Mouse (Mus musculus) right cerebral cortex, postnatal 10 days (tissue): Measurements from ENCODE around the gene Scarf2.

Experiments used
- DNase-seq, 2 experiments: peaks; one replicate each; pipeline ENCODE4 v3.0.0; 2021; ENCODE audit warnings: low spot score in 2 of 2

The Scarf2 gene

DNA sequence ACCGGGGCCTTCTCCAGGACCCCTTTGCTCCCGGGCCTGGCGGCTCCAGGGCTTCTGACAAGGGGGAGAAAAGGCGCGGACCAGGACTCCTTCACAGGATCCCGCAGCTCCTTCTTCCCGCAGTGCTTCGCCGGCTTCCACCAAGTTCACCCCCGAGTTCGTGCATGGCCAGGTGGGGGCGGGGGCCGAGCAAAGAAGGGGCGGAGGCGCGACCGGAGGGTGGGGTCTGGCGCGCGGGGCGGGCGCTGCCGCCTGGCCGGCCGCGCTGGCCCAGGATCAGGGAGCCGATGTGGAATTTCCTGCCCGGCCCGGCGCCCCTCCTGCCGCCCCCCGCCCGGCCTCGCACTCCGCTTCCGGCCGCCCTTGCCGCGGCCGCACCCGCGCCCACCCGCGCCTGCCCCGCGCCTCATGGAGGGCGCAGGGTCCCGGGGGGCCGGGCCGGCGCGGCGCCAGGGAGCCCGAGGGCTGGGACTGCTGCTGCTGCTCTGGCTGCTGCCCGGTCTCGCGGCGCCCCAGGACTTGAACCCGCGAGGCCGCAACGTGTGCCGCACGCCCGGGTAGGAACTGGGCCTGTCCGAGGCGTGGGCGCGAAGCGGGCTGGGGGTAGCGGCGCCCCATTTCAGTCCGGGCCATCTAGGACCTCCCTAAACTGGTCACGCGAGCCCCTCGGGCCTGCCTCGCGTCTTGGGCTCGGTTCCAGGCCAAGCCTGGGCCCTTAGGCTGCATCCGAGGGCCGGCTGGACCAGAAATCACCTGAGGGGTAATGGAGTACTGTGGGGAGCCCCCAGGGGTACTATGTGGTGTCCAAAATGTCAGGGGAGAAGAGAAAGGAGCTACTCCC is at the start of gene Scarf2:
Scarf2 (plus strand) TSS at position 312 of the 841 bp plus-strand sequence.
- no peak for DNase-seq

DNA sequence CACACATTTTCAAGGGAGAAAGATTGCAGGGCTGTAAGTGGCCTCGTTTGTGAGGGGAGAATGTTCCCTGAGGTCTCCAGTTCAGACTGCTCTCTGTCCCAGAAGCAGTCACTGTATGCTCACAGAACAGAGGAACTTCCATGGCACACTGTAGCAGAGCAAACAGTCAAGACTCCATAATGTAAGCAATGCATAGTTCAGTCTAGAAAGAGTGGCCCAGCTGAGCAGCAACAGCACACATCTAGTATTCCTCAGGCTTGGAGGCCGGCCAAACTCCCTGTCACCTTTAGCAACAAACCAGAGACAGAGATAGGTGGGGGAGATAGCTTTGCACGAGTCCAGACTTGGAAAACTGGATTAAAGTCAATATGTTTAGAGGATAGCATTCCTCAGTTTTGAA is 44.1 kb upstream of the Scarf2 start:
- DNase-seq: no peak

DNA sequence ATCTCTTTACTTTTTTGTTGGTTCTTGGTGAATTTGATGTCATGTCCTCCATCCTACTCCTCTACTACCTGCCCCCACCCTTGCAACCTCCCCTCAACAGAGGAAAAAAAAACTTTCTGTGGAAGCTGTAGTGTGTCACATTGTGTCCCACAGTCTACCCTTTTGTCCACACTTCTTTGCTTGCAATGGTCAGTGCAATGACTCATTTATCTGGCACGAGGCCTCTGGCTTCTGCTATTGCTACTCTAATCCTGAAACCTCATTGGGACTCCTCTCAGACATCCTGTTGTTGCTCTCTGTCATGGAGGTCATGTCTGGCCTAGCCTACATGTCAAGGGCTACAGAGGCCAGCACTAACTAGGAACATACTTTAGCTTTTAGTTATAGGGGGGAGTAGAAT is 43.4 kb upstream of the Scarf2 start:
- DNase-seq: no peak

DNA sequence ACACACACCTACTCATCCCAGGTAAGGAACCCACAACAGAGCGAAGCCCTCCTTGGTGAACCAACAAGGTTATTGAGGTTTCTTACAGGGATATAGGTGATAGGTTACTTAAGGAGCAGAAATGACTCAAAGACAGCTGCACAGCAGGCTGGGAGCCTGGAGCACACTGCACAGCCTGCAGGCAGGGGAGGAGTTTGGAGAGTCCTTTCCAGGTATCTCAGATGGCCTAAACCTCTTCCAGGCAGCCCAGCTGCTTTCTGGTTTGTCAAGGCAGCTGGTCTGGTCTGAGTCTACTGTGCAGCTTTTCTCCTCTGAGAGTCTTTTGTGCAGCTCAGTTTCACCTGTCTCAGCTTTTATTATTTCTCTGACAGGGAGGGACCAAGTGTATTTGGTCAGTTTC is 39.3 kb upstream of the Scarf2 start:
- DNase-seq: no peak

DNA sequence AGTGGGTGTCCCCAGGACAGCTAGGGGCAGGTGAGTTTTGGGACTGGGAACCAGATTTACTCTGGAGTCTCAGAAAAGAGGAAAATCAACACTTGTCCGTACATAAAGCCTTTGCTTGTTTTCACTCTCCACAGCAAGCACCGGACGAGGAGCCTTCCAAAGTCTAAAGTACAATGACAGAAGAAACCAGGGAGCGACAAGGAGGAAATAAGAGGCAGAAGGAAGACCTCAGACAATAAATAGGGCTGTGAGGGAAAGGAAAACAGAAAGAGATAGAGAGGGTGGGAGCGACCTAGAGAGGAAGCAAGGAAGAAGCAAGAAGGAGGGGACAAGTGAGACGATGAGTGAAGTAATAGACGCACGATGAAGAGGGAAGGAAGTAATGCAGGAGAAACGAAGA is 38.2 kb upstream of the Scarf2 start:
- DNase-seq: no peak

DNA sequence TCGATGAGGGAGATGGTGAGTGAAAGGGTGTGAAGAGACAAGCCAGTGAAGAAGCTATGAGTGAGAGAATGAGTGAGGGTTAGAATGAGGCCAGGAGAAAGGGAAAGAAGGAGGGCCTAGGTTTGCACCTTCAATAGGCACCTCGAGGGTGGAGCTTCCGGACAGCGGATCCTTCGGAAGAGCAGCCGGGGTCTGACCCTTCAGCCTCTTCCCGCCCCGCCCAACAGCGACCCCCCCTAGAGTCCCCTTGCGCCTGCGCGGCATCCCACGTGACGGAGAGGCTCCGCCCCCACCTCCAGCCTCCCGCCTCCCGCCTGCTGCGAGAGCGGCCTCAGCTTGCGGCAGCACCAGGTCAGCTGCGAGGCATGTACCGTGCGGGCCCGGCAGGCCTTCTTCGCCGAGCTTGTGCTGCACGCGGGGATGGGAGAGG is 37.7 kb upstream of the Scarf2 start, which contains the start of gene Klhl22:
Klhl22 (plus strand) TSS at position 275 of the 430 bp plus-strand sequence.
- DNase-seq: peak; percentile 92 to 96

DNA sequence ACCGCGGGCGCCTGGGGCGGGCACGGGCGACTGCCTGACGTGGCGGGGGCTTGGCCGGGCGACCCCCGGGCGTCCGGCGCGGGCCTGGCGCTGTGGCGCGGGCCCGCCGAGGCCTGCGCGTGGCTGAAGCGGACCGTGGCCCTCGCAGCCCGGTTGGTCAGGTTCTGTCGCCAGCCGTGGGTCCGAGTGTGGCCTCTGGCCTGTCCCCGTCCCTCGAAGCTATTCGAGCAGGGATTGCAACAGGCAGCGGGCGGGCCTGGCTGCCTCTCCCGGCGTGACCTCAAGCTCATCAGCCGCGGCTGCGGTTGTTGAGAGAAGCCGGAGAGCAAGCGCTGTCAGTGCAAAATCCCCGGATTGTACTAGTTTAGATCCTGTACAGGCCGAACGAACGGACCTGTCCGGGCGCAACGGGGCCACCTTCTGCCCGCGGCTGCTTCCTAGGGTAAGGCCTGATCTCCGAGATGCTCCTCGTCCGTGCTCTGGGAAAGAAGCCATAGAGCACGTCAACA is 37.2 kb upstream of the Scarf2 start:
- peak; percentile 53 to 60 for DNase-seq

DNA sequence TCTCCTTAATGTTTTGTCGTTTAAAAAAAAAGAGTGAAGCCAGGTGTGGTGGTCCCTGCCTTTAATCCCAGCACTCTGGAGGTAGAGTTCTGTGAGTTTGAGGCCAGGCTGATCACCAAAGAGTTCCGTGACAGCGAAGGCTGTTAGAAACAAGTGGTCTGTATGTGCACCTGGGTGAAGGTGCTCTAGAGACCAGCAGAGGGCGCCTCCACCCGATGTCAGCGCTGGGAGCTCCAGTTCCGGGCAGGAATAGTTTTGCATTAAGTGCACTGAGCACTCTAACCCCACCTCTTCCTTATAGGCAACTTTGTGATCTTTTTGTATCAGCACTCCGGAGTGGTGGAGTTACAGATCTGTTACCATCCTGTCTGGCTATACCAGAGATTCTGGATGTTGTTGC is 36.4 kb upstream of the Scarf2 start:
- DNase-seq: peak; percentile 36 to 51

DNA sequence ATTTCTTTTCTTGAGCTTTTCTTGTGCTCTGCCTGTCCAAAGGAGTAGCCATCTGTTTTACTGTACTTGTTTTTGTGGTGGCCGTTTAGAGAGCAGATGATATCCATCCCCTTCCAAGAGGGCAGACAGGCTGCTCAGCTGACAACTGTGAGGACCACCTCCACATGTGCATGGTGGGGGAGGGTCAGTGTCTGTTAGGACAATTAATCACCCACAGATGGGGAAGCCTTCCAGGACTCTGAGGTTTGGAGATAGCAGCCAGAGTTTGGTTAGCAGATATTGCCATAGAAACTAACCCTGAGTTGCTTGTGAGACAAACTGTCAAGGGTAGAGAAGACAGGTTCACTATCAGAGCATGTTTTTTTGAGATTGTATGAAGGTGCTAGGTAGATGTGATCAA is 36.0 kb upstream of the Scarf2 start:
- no peak for DNase-seq

DNA sequence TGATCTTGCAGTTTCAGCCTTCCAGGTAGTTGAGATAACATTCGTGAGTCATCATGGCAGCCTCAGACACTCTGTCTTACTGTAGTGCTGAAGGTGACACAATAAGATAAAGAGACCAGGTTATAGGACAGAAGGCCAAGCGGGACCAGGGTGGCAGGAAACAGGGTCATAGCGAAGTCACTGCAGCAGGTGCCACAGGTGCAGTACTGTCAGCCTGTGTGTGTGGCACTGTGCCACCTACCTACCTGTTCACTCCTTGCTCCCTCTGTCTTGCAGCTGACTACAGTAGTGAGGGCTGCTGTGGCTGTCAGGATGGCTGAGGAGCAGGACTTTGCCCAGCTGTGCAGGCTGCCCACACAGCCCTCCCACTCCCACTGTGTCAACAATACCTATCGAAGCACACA is 33.0 kb upstream of the Scarf2 start:
- no peak for DNase-seq

DNA sequence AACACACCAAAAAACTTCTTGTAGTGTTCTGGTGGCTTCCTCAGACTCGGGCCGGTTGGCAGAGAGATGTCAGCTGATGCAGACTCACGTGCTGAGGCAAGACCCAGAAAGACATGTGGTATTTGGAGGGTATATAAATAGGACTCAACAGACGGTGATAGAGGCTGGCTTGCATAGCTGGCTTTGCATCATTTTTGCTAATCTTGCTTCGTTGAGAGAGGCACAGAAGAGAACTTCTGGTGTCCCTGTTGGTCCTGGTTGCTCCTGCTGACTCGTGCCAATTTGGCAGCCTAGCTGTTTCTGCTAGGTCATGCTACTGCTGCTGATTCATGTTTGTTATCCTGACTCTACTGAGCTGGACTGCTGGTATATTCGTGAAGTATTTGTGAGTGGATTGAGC is 28.2 kb upstream of the Scarf2 start:
- peak; percentile 41 to 60 for DNase-seq

DNA sequence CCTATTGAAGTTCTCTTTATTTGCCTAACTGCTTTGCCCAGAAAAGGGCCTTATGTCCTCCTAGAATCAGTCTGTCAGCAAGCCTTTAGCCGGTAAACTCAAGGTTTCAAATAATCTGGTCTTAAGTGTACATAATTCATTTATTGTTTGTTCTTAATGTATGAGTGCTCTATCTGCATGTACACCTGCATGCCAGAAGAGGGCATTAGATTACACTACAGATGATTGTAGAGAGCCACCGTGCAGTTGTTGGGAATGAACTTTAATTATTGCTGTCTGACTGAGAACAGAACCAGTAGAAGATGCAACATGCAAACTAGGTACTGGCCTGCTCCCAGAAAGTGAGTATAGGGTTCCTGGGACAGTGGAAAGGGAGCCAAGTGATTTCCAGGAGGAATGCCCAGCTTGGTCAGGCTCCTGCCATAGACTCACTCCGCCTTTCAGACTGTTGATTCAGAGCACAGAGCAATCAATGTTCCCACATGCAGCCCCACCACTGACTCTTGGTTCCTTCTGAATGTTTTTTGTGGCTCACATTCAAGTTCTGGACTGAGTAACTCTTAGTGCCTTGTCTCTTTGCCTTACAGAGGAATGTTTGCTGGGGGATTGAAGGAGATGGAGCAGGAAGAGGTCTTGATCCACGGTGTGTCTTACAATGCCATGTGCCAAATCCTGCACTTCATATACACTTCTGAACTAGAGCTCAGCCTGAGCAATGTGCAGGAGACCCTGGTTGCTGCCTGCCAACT is 25.8 kb upstream of the Scarf2 start:
- DNase-seq: no peak

DNA sequence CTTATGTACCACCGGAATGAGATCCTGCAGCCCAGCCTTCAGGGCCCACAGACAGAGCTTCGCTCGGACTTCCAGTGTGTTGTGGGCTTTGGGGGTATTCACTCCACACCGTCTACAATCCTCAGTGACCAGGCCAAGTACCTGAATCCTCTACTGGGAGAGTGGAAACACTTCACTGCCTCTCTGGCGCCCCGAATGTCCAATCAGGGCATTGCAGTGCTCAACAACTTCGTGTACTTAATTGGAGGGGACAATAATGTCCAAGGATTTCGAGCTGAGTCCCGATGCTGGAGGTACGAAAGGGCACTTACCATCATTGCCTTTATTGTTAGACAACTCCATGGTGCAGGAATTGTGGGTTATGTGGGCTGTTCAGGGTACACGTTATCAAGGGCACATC is 20.3 kb upstream of the Scarf2 start:
- DNase-seq: no peak

DNA sequence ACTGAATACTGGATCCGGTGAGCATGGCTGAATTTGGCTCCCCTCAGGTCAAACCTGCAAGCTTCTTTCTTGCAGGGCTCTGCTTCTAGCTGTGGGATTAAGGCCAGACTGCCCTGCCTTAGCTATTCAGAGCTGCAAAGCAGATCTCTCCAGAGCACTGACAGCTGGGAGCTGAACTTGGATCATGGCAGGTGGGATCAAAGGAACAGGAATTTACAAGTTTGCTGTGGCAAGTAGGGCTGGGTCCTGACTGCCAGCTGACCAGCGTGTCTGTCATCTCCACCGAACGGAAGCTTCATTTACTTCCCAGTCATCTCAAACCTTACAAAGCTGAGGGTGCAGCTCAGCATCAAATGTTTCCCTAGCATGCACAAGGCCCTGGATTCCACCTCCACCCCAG is 18.9 kb upstream of the Scarf2 start:
- no peak for DNase-seq

DNA sequence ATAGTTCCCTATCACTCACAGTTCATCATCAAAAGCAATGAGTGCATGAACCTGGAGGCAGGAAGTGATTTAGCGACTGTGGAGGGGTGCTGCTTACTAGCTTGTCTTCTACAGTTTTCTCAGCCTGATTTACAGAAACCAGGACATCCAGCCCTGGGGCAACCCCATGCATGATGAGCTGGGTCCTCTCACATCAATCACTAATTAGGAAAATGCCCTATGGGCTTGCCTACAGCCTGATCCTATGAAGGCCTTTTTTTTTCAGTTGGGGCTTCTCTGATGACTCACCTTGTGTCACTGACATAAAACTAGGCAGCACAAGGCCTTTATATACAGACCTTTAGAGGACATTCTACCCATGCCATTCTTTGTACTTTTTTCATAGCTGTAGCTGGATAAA is 17.4 kb upstream of the Scarf2 start:
- no peak for DNase-seq

DNA sequence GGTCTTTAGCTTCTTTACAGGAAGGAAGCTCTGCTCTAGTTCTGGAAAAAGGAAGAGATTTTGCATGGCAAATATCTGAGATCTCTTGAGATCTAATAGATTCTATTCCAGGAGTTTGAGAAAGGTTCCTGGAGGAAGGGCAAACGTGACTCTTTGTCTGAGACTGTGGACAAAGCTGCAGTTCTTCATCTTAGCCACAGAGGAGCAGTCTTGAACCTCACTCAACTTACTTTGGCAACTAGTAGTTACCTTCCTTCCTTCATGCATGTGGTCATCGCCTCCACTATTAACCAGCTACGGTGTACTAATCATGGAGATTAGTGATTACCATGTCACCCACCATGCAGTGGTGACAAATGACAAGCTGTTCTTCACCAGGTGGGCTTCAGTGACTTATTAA is 11.7 kb upstream of the Scarf2 start:
- no peak for DNase-seq

DNA sequence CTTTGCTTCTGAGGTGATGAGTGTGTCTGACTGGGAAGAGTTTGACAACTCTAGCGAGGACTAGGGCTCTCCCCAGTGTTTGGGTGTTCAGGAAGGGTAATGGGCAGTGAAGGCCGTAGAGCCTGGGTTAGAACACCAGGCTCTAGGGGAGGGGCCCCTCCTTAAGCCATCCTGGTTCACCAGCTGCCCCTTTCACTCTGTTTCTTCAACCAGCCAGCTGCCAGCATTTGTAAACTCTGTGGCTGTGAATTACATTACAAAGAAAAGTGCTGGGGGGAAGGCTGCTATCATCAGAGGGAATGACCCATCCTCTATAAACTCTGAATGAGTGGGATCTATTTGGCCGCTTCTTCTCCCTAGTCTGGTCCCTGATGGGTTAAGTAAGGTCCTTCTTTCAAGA is 4.4 kb upstream of the Scarf2 start:
- no peak for DNase-seq

DNA sequence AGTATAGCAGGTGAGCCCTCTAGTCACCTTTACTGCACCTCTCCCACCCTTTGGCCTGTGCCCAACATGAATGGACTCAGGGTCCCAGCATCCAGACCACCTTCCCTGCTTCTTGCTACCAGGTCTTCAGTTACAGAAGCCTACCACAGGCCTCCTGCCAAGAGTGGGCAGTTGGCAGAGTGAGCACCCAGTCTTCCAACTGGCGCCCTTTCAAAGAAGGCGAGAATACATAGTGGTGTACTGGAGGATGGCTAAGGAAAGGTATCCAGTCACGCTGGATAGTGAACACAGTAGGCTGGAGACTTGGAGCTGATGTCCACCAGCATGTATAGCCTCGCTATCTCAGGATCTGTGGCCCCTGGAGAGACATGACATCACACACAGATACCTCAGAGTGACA is 3.0 kb upstream of the Scarf2 start:
- DNase-seq: peak; percentile 47 to 52

DNA sequence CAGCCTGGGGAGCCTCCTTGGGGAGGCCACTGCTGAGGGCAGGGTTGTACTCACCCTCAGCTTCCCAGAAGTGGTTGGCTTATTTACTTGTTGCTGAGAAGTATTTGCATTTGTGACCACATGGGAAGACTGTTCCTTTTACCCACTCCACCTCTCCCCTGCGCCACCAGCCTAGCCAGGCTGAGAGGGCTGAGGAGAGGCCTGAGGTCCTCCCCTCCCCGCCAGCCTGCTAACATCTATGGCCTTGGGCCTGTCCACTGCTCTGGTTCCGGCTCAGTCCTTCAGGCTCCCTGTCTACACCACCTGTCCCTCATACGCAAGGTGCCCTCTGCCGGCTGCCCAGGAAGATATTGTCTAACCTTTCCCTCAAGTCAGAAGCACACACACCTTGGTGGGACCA is 1.4 kb upstream of the Scarf2 start:
- DNase-seq: no peak

DNA sequence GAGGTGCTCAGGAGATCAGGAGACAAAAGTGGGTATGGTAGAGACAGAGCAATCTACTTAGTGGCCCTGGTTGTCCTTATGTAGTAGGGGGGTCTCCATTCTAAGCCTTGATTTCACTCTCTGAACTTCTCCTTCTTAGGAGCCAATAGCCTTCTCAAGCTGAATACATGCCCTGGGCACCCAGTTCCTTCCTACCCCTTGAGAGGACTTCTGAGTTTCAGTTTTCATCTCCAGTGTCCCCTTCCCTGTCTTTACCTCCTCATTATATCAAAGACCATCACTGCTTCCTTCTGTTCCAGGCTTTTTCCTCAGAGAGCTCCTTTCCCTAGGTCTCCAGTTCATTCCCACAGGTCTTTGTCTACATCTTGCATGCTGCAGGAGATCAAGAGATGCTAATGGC is 563 bp upstream of the Scarf2 start:
- no peak for DNase-seq

DNA sequence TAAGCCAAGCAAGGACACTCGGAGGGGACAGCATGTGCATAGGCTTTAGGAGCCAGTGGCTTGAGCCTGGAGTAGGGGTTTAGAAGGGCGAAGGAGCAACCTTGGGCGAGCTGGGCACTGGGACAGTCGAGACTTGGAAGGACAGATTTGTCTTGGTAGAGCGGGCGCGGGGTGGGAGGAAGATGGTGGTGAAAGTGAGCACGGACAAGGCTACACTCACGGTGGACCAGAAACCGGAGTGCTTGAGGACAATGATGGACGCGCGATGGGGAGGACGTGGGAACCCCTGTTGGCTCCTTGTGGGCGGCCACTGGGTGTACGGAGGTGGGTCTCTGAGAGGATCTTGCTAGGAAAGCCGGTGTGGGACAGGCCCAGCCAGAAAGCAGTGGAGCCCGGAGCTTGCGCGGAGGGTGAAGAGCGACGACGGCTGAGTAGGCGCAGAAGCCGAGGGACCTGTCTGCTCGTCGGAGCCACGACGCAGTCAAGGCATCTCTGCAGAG is 780 bp downstream of the Scarf2 start:
- no peak for DNase-seq

DNA sequence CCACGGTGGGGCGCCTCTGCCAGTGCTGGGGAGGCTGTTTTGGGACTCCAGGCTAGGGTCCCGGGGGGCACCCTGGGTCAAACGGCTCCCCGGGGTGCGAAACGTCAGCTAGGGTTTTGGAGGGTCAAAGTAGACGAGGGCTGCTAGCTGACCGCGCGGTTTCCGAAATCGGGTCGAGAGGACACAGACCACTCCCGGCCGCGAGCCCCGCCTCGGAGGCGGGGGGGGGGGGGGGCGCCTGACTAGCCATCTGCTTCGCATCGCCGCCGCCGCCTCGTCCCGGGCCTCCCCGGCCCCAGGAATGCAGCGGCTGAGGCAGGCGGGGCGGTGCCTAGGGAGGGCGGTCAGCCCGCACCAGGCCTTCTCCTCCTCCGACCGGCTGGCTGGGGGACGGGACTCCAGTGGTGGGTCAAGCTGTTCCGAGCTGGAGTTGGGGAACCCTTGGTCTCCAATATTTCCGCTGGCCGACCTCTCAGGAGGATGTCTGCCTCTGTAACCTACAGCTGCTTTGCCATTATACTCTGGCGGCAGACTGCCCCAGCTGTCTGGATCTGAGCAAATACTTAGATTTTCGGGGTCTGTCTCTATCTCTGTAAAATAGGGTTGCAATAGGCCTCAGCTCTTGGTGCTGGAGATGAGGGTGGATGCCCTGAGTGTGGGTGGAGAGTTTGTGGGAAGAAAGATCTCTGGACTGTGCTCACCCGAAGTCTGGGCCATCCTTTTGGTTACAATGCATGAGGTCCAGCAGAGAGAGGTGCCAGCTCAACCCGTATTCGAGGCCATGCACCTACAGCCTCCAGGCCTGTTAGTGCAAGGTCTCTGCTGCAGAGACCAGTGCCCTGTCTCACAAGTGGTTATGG is 1.5 kb downstream of the Scarf2 start:
- DNase-seq: no peak
